Mouse (Mus musculus) small intestine, adult 2 months (tissue): ENCODE results near the gene Sgpl1.

ENCODE experiments used
- CTCF ChIP-seq: fragments of 200-500 bp; IDR thresholded peaks from 2 replicates; pipeline ENCODE4 v1.5.1; 2012; ENCODE audit warnings: low read depth, mild to moderate bottlenecking, control low read depth, inconsistent platforms, low read length, moderate library complexity, mixed read lengths; ENCODE audit not compliant: insufficient replicate concordance, insufficient read length; ENCODE audit errors: extremely low read depth
- POLR2A ChIP-seq: fragments of 200-500 bp; IDR thresholded peaks from 2 replicates; pipeline ENCODE4 v1.6.1; 2012; ENCODE audit warnings: low read depth, mild to moderate bottlenecking, control low read depth, inconsistent platforms, low read length, moderate library complexity

DNA sequence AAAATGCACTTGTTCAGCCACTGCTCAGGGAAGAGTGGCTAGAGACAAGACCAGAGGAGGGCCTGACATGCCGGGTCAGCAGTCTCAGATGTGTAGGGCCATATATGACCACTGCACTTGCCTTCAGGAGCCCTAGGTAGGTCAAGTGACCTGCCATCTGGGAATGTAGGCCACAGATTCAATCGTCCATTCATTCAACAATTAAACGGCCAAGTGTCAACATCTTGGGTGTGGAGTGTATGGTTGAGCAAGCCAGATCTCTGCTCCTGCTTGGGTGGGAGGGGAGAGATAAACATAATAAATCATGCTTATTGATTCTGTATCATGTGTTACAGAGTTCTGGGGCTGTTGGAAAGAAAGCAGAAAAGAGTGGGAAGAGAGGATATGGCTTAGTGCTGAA is 11.1 kb upstream of the Sgpl1 start:
- no peak for TF ChIP-seq CTCF
- no peak for TF ChIP-seq POLR2A
